Mouse (Mus musculus): Measurements from ENCODE around the gene Atp6v1g1. TPM values are rescaled to one million over a fixed set of nuclear protein-coding genes. Genes with fewer than 3 reads are reported as not detected.

Atp6v1g1 gene
- polyA plus RNA-seq, 1 experiment from 2014 or later = 290 TPM

- Histone ChIP-seq H3K4me1 (peaks cover 32% of the 10 kb centered on the region), H3K9me3 (replicated peaks) (no peaks in the 10 kb centered on the region), H3K27ac (replicated peaks) (no peak overlapping the region), H3K4me3 (no peak overlapping the region), H3K36me3 (peaks cover 28% of the 10 kb centered on the region; the same call in 1 of the 2 replicates), H3K27me3 (ENCODE audit: low read depth, poor library complexity, severe bottlenecking) (no peaks in the 10 kb centered on the region)
- DNase-seq (ENCODE audit: low spot score) = no peak
- 86% methylated on average over 10 of the region's 10 CpGs for WGBS
Observed at GRCm38 (mm10) chr4:63567712-63568390, 23.3 kb downstream of the Atp6v1g1 start.

GRCm38 (mm10) chr4:63569322-63569721, 24.8 kb downstream of the Atp6v1g1 start:
- Histone ChIP-seq H3K27me3 (ENCODE audit: low read depth, poor library complexity, severe bottlenecking) (no peaks in the 10 kb centered on the region), H3K27ac (replicated peaks) (peak overlapping the region; percentile 83; the same call in 1 of the 2 replicates), H3K9me3 (replicated peaks) (0 out of 2 replicates have a peak, but pooled peaks cover 5% of the 10 kb centered on the region), H3K36me3 (peaks cover 37% of the 10 kb centered on the region), H3K4me3 (no peak overlapping the region), H3K4me1 (peaks cover 32% of the 10 kb centered on the region)
- DNase-seq (ENCODE audit: low spot score) = no peak
- WGBS = 81% methylated on average over 8 of the region's 8 CpGs

- Histone ChIP-seq H3K27me3 (ENCODE audit: low read depth, poor library complexity, severe bottlenecking) (no peaks in the 10 kb centered on the region), H3K4me1 (peaks cover 32% of the 10 kb centered on the region), H3K9me3 (replicated peaks) (0 out of 2 replicates have a peak, but pooled peaks cover 5% of the 10 kb centered on the region), H3K36me3 (peaks cover 34% of the 10 kb centered on the region), H3K27ac (replicated peaks) (peak overlapping the region; percentile 83), H3K4me3 (no peak overlapping the region)
- WGBS = 29% methylated on average over 7 of the region's 7 CpGs
- DNase-seq (ENCODE audit: low spot score) = no peak
Observed at GRCm38 (mm10) chr4:63570208-63570781, 25.7 kb downstream of the Atp6v1g1 start.

GRCm38 (mm10) chr4:63572621-63573020, 28.0 kb downstream of the Atp6v1g1 start:
- Histone ChIP-seq H3K27me3 (ENCODE audit: low read depth, poor library complexity, severe bottlenecking) (no peaks in the 10 kb centered on the region), H3K9me3 (replicated peaks) (peaks cover 12% of the 10 kb centered on the region; the same call in 1 of the 2 replicates), H3K27ac (replicated peaks) (no peak overlapping the region), H3K4me3 (no peak overlapping the region), H3K4me1 (peaks cover 32% of the 10 kb centered on the region), H3K36me3 (peaks cover 24% of the 10 kb centered on the region)
- WGBS = 98% methylated on average over 5 of the region's 5 CpGs
- DNase-seq (ENCODE audit: low spot score) = no peak

- H3K4me1 ChIP-seq = peaks cover 17% of the 10 kb centered on the region
- H3K27ac ChIP-seq (replicated peaks) = peak overlapping the region; percentile 84
- no peaks in the 10 kb centered on the region for H3K27me3 ChIP-seq (ENCODE audit: low read depth, poor library complexity, severe bottlenecking)
- DNase-seq (ENCODE audit: low spot score) = no peak
- peaks cover 12% of the 10 kb centered on the region for H3K9me3 ChIP-seq (replicated peaks)
- peaks cover 26% of the 10 kb centered on the region for H3K36me3 ChIP-seq
- no peak overlapping the region for H3K4me3 ChIP-seq
- WGBS = 77% methylated on average over 14 of the region's 14 CpGs
Observed at GRCm38 (mm10) chr4:63579649-63580048, 35.1 kb downstream of the Atp6v1g1 start.

- WGBS = 18% methylated on average over 6 of the region's 6 CpGs
- peaks cover 12% of the 10 kb centered on the region for H3K9me3 ChIP-seq (replicated peaks)
- DNase-seq (ENCODE audit: low spot score) = peak; percentile 82
- H3K4me1 ChIP-seq = peaks cover 17% of the 10 kb centered on the region
- no peak overlapping the region for H3K4me3 ChIP-seq
- H3K27ac ChIP-seq (replicated peaks) = peak overlapping the region; percentile 84
- H3K36me3 ChIP-seq = peaks cover 26% of the 10 kb centered on the region
- H3K27me3 ChIP-seq (ENCODE audit: low read depth, poor library complexity, severe bottlenecking) = no peaks in the 10 kb centered on the region
Observed at GRCm38 (mm10) chr4:63580078-63580477, 35.5 kb downstream of the Atp6v1g1 start.

GRCm38 (mm10) chr4:63582580-63582979, 38.0 kb downstream of the Atp6v1g1 start:
- peak; percentile 36 for DNase-seq (ENCODE audit: low spot score)
- peaks cover 17% of the 10 kb centered on the region for H3K4me1 ChIP-seq
- no peak overlapping the region for H3K4me3 ChIP-seq
- no peaks in the 10 kb centered on the region for H3K27me3 ChIP-seq (ENCODE audit: low read depth, poor library complexity, severe bottlenecking)
- H3K27ac ChIP-seq (replicated peaks) = peak overlapping the region; percentile 38; the same call in 1 of the 2 replicates
- peaks cover 20% of the 10 kb centered on the region for H3K36me3 ChIP-seq
- H3K9me3 ChIP-seq (replicated peaks) = peaks cover 6% of the 10 kb centered on the region
- 64% methylated on average over 5 of the region's 5 CpGs for WGBS

- H3K4me3 ChIP-seq = no peak overlapping the region
- 84% methylated on average over 10 of the region's 10 CpGs for WGBS
- no peaks in the 10 kb centered on the region for H3K9me3 ChIP-seq (replicated peaks)
Observed at GRCm38 (mm10) chr4:63585216-63585615, 40.6 kb downstream of the Atp6v1g1 start.

GRCm38 (mm10) chr4:63586240-63586639, 41.7 kb downstream of the Atp6v1g1 start:
- Histone ChIP-seq H3K4me3 (no peak overlapping the region), H3K9me3 (replicated peaks) (no peaks in the 10 kb centered on the region), H3K4me1 (peaks cover 2% of the 10 kb centered on the region; the same call in 1 of the 2 replicates), H3K36me3 (peaks cover 11% of the 10 kb centered on the region), H3K27me3 (ENCODE audit: low read depth, poor library complexity, severe bottlenecking) (no peaks in the 10 kb centered on the region), H3K27ac (replicated peaks) (no peak overlapping the region)
- no peak for DNase-seq (ENCODE audit: low spot score)
- WGBS = 75% methylated on average over 2 of the region's 2 CpGs

More at GRCm38 (mm10) chr4:63585216-63585615, 40.6 kb downstream of the Atp6v1g1 start:
- Histone ChIP-seq H3K27ac (replicated peaks) (no peak overlapping the region), H3K4me1 (peaks cover 5% of the 10 kb centered on the region), H3K27me3 (ENCODE audit: low read depth, poor library complexity, severe bottlenecking) (no peaks in the 10 kb centered on the region), H3K36me3 (peaks cover 11% of the 10 kb centered on the region)
- DNase-seq (ENCODE audit: low spot score) = no peak

- 91% methylated on average over 7 of the region's 7 CpGs for WGBS
- H3K27me3 ChIP-seq (ENCODE audit: low read depth, poor library complexity, severe bottlenecking) = no peaks in the 10 kb centered on the region
- no peak overlapping the region for H3K27ac ChIP-seq (replicated peaks)
- DNase-seq (ENCODE audit: low spot score) = no peak
- no peaks in the 10 kb centered on the region for H3K9me3 ChIP-seq (replicated peaks)
- no peaks in the 10 kb centered on the region for H3K36me3 ChIP-seq
- H3K4me3 ChIP-seq = no peak overlapping the region
- peaks cover 9% of the 10 kb centered on the region for H3K4me1 ChIP-seq
Observed at GRCm38 (mm10) chr4:63589987-63590386, 45.4 kb downstream of the Atp6v1g1 start.

- Histone ChIP-seq H3K27me3 (ENCODE audit: low read depth, poor library complexity, severe bottlenecking) (no peaks in the 10 kb centered on the region), H3K4me1 (peaks cover 13% of the 10 kb centered on the region), H3K4me3 (no peak overlapping the region), H3K36me3 (no peaks in the 10 kb centered on the region), H3K9me3 (replicated peaks) (no peaks in the 10 kb centered on the region), H3K27ac (replicated peaks) (no peak overlapping the region)
- 90% methylated on average over 4 of the region's 4 CpGs for WGBS
- DNase-seq (ENCODE audit: low spot score) = no peak
Observed at GRCm38 (mm10) chr4:63590538-63590937, 46.0 kb downstream of the Atp6v1g1 start.

- no peaks in the 10 kb centered on the region for H3K27me3 ChIP-seq (ENCODE audit: low read depth, poor library complexity, severe bottlenecking)
- no peaks in the 10 kb centered on the region for H3K36me3 ChIP-seq
- DNase-seq (ENCODE audit: low spot score) = no peak
- 78% methylated on average over 5 of the region's 5 CpGs for WGBS
- no peaks in the 10 kb centered on the region for H3K9me3 ChIP-seq (replicated peaks)
- H3K4me3 ChIP-seq = no peak overlapping the region
- no peak overlapping the region for H3K27ac ChIP-seq (replicated peaks)
- peaks cover 13% of the 10 kb centered on the region for H3K4me1 ChIP-seq
Observed at GRCm38 (mm10) chr4:63594459-63595110, 50.0 kb downstream of the Atp6v1g1 start.

GRCm38 (mm10) chr4:63595259-63595658, 50.7 kb downstream of the Atp6v1g1 start:
- no peak for DNase-seq (ENCODE audit: low spot score)
- Histone ChIP-seq H3K36me3 (no peaks in the 10 kb centered on the region), H3K27me3 (ENCODE audit: low read depth, poor library complexity, severe bottlenecking) (no peaks in the 10 kb centered on the region), H3K9me3 (replicated peaks) (no peaks in the 10 kb centered on the region), H3K4me3 (no peak overlapping the region), H3K4me1 (peaks cover 13% of the 10 kb centered on the region), H3K27ac (replicated peaks) (peak overlapping the region; percentile 24; the same call in 1 of the 2 replicates)
- 88% methylated on average over 10 of the region's 10 CpGs for WGBS

Measured in midbrain, embryonic 10.5 days (tissue).